Mouse (Mus musculus) urinary bladder, postnatal 25 days (tissue): ENCODE data around the gene Mcam.
A peak's percentile ranks its signal among the peaks of the same experiment; 100 is the strongest.

Experiments
- DNase-seq: peaks from one replicate; pipeline ENCODE4 v3.0.0; 2022; ENCODE audit warnings: low spot score

Gene Mcam

GRCm38 (mm10) chr9:44135731-44136411 is 1.6 kb downstream of the Mcam start:
- DNase-seq, result no peak

- DNase-seq, result no peak
These were observed 3.6 kb downstream of the Mcam start for GRCm38 (mm10) chr9:44137846-44138245.

- no peak for DNase-seq
These were observed 7.7 kb downstream of the Mcam start for GRCm38 (mm10) chr9:44141951-44142350.

GRCm38 (mm10) chr9:44143421-44143820 is 9.2 kb downstream of the Mcam start:
- DNase-seq, result no peak

- DNase-seq, result no peak
These were observed 9.9 kb downstream of the Mcam start for GRCm38 (mm10) chr9:44144023-44144717.

- no peak for DNase-seq
These were observed 10.4 kb downstream of the Mcam start for GRCm38 (mm10) chr9:44144718-44145060.

GRCm38 (mm10) chr9:44147290-44147689 is 13.0 kb downstream of the Mcam start:
- DNase-seq, result no peak

- DNase-seq, result no peak
These were observed 25.6 kb downstream of the Mcam start for GRCm38 (mm10) chr9:44159886-44160285.

- DNase-seq, result no peak
These were observed 34.7 kb downstream of the Mcam start for GRCm38 (mm10) chr9:44168931-44169330.

- no peak for DNase-seq
These were observed 36.5 kb downstream of the Mcam start for GRCm38 (mm10) chr9:44170691-44171151.

GRCm38 (mm10) chr9:44175556-44175955 is 41.3 kb downstream of the Mcam start:
- DNase-seq, result no peak

- no peak for DNase-seq
These were observed 41.7 kb downstream of the Mcam start for GRCm38 (mm10) chr9:44175957-44176356.

GRCm38 (mm10) chr9:44177405-44177804 is 43.1 kb downstream of the Mcam start:
- DNase-seq, result no peak

GRCm38 (mm10) chr9:44178389-44178788 is 44.1 kb downstream of the Mcam start:
- DNase-seq, result no peak

GRCm38 (mm10) chr9:44178811-44179210 is 44.5 kb downstream of the Mcam start:
- no peak for DNase-seq

- DNase-seq, result no peak
These were observed 47.3 kb downstream of the Mcam start for GRCm38 (mm10) chr9:44181537-44181936.

GRCm38 (mm10) chr9:44182260-44182659 is 48.0 kb downstream of the Mcam start:
- peak; percentile 38 for DNase-seq

- no peak for DNase-seq
These were observed 54.0 kb downstream of the Mcam start for GRCm38 (mm10) chr9:44188223-44188622.

- DNase-seq, result no peak
These were observed 56.9 kb downstream of the Mcam start for GRCm38 (mm10) chr9:44191166-44191565.

- no peak for DNase-seq
These were observed 58.0 kb downstream of the Mcam start for GRCm38 (mm10) chr9:44192312-44192711.
